Mouse (Mus musculus): Measurements from ENCODE around the gene Nr5a1. TPM values are rescaled to one million over a fixed set of nuclear protein-coding genes. Genes with fewer than 3 reads are reported as not detected.
A peak's percentile ranks its signal among the peaks of the same experiment; 100 is the strongest.

Gene Nr5a1
- polyA plus RNA-seq, 1 experiment from 2014 or later = 0.05 TPM

DNA sequence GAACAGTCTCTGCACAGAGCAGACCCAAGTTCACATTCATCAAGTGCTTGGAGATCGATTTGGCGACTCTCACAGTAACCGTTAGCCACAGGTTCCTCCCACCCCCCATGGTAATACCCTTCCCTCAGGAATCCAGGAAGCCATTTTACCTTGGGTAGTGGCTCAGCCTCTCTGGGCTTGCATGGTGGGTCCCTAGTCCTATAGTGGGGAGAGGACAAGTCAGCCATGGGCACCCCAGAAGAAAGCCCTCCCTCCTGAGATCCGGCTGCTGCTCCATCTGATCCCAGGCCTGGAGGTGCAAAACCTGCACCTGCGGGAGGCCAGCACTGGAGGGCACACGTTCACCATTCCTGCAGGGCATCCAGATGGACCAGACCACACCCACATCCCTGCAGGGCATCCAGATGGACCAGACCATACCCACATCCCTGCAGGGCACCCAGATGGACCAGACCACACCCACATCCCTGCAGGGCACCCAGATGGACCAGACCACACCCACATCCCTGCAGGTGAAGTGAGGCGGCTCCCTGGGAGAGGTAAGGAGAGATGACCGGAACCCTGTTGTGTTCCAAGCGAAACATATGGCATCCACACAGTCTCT lies 38.9 kb downstream of the Nr5a1 start:
- no peaks in the 10 kb centered on the region for H3K9me3 ChIP-seq (replicated peaks)
- WGBS = 58% methylated on average over 9 of the region's 9 CpGs
- no peaks in the 10 kb centered on the region; the same call in 1 of the 2 replicates for H3K27me3 ChIP-seq (replicated peaks)
- no peak overlapping the region for H3K9ac ChIP-seq (replicated peaks)
- H3K27ac ChIP-seq (replicated peaks) = no peak overlapping the region
- H3K36me3 ChIP-seq = no peaks in the 10 kb centered on the region
- H3K4me1 ChIP-seq = no peaks in the 10 kb centered on the region
- no peak overlapping the region for H3K4me2 ChIP-seq
- ATAC-seq (ENCODE audit: low FRiP score) = 0 out of 2 replicates have a peak, but pooled peaks have one; percentile 15
- H3K4me3 ChIP-seq (replicated peaks) = no peak overlapping the region

DNA sequence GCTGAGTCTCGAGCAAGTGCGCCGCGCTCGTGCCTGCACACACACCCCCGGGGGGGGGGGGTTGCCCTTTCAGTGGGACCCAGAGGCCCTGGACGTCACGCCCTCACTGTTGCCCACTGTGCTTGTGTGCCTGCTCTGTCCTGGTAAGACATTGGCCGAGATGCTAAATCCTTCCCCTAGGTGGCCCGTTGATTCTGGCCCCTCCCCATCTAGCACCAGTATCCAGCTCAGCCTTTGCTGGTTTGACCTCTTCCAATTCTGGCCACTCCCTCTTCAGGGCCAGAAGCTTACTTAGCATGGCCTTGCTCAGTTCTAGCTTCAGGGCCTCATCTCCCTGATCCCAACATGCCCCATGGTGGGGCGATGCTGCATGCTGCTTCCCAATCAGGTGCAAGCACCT lies 41.8 kb downstream of the Nr5a1 start:
- Histone ChIP-seq H3K27me3 (replicated peaks) (peaks cover 9% of the 10 kb centered on the region), H3K9ac (replicated peaks) (no peak overlapping the region), H3K9me3 (replicated peaks) (no peaks in the 10 kb centered on the region), H3K27ac (replicated peaks) (no peak overlapping the region), H3K36me3 (no peaks in the 10 kb centered on the region), H3K4me2 (no peak overlapping the region), H3K4me3 (replicated peaks) (no peak overlapping the region), H3K4me1 (peaks cover 6% of the 10 kb centered on the region)
- no peak for ATAC-seq (ENCODE audit: low FRiP score)
- 75% methylated on average over 11 of the region's 11 CpGs for WGBS

DNA sequence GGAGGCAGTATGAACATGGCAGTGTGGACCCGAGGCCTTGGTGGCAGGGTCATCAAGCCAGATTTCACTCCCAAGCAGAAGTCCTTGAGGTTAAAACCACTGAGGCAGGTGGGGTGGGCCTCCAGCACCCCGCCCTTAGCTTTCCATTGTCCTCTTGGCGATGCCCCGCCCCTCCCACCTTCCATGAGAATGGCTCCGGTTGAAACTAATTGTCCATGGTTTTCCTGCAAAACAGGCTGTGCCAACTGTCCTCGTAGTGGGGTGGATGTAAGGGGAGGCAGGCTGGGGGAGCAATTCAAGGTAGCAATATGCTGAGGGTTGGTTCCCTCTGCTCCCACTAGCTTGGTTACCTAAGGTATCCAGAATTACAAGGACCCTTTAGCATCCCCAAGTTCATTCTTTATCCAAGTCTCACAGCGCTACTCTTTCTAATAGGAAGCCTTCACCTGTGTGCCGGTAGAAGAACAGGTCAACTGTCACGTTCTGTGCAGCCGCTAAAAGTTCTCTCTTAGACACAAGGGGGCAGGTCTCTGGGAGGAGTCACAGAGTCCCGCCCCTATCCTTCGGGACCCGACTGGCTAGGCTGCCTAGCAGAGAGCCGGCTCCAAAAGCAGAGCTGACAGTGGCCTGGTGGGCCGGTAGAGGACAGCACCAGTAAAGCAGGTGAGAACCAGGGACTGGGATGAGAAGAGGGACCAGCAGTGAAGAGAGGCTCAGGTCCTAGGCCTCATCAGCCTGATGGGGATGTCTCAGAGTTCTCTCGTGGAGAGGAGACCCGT lies 45.4 kb downstream of the Nr5a1 start:
- H3K4me2 ChIP-seq = peak overlapping the region; percentile 38
- peak; percentile 50; the same call in 1 of the 2 replicates for ATAC-seq (ENCODE audit: low FRiP score)
- WGBS = 16% methylated on average over 17 of the region's 17 CpGs
- no peaks in the 10 kb centered on the region for H3K36me3 ChIP-seq
- H3K4me1 ChIP-seq = peaks cover 6% of the 10 kb centered on the region
- no peaks in the 10 kb centered on the region for H3K9me3 ChIP-seq (replicated peaks)
- no peak overlapping the region for H3K9ac ChIP-seq (replicated peaks)
- peaks cover 9% of the 10 kb centered on the region for H3K27me3 ChIP-seq (replicated peaks)
- H3K27ac ChIP-seq (replicated peaks) = no peak overlapping the region
- no peak overlapping the region for H3K4me3 ChIP-seq (replicated peaks)

DNA sequence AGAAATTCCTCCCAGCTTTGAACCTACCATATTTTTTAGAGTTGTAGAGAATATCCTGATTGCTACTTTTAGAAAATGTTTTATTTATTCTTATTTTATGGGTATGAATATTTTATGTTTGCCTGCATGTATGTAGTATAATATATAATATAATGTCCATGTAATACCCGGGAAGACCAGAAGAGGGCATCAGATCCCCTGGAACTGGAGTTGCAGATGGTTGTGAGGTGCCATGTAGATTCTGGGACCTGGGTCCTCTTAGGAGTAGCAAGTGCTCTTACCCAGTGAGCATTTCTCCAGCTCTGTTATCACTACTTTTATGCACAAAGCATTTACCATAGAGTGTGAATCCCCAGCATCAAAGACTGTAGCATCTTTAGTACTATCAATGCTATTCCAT lies 52.9 kb downstream of the Nr5a1 start:
- Histone ChIP-seq H3K9me3 (replicated peaks) (no peaks in the 10 kb centered on the region), H3K4me1 (0 out of 2 replicates have a peak, but pooled peaks cover 7% of the 10 kb centered on the region), H3K36me3 (no peaks in the 10 kb centered on the region), H3K27me3 (replicated peaks) (no peaks in the 10 kb centered on the region; the same call in 1 of the 2 replicates), H3K4me3 (replicated peaks) (no peak overlapping the region), H3K27ac (replicated peaks) (no peak overlapping the region), H3K4me2 (no peak overlapping the region), H3K9ac (replicated peaks) (no peak overlapping the region)
- 2% methylated on average over 1 of the region's 1 CpGs for WGBS
- ATAC-seq (ENCODE audit: low FRiP score) = no peak

DNA sequence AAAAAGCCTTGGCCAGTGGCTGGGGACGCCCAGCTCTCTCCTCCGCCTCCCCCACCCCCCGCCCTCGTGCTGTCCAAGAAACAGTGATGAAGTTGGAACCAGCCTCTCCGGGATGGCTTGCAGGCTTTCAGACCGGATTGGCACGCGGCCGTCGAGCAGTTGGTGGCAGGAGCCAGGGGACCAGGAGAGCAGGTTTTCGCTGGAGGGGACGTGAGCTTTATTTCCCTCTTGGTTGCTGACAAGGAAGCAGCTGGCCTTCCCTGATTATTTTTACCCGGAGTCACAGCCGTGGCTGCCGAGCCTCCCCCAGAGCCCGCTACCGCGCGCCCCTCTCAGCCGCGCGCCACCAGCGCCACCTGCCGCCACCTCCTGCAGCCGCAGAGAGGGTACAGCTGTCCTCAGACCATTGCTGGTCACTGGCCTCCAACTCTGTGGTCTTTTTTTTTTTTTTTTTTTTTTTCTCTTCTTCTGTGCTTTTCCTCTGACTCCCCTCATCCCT lies 56.0 kb downstream of the Nr5a1 start:
- ATAC-seq (ENCODE audit: low FRiP score) = peak; percentile 93
- peak overlapping the region; percentile 45; the same call in 1 of the 2 replicates for H3K27ac ChIP-seq (replicated peaks)
- H3K27me3 ChIP-seq (replicated peaks) = no peaks in the 10 kb centered on the region; the same call in 1 of the 2 replicates
- WGBS = under 1% methylated on average over 25 of the region's 25 CpGs
- no peaks in the 10 kb centered on the region for H3K36me3 ChIP-seq
- peak overlapping the region; percentile 75 for H3K4me2 ChIP-seq
- H3K9ac ChIP-seq (replicated peaks) = peak overlapping the region; percentile 41
- H3K4me1 ChIP-seq = 0 out of 2 replicates have a peak, but pooled peaks cover 7% of the 10 kb centered on the region
- H3K9me3 ChIP-seq (replicated peaks) = no peaks in the 10 kb centered on the region
- peak overlapping the region; percentile 44 for H3K4me3 ChIP-seq (replicated peaks)

DNA sequence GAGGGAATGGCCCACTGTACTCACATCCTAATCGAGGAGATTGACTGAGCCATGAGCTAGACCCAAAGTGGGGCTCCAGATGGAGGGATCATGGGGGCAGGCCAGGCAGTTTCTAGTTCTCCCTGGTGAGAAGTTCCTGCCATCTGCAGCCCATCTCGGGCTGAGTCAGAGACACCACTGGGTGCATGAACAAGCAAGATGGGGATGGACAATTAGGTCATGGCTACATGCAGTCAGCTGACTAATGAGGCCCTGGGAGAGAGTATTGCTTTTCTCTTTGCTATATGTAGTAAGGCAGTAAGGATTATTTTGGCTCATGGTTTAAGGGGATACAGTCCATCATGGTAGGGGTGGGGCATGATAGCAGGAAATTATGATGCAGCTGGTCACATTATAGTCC lies 60.6 kb downstream of the Nr5a1 start:
- 73% methylated on average over 2 of the region's 2 CpGs for WGBS
- H3K27me3 ChIP-seq (replicated peaks) = no peaks in the 10 kb centered on the region; the same call in 1 of the 2 replicates
- no peak overlapping the region for H3K9ac ChIP-seq (replicated peaks)
- no peak overlapping the region for H3K4me3 ChIP-seq (replicated peaks)
- H3K4me2 ChIP-seq = no peak overlapping the region
- no peak overlapping the region for H3K27ac ChIP-seq (replicated peaks)
- no peaks in the 10 kb centered on the region for H3K36me3 ChIP-seq
- no peak for ATAC-seq (ENCODE audit: low FRiP score)
- 0 out of 2 replicates have a peak, but pooled peaks cover 7% of the 10 kb centered on the region for H3K4me1 ChIP-seq
- H3K9me3 ChIP-seq (replicated peaks) = no peaks in the 10 kb centered on the region

DNA sequence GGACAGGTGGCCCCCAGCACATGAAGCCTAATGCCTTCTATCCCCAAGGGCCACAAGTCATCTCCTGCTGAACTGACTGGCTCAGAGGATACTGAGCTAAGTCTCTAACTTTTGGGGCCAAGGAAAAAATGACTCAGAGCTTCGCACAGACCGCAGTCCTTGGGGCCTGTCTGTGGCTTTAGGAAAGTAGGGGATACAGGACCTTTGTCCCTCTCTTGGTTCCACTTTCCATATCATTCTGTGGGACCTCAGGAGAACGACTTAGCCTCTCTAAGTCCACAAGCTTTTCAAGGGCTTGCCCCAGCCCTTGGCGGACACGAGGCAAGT lies 61.1 kb downstream of the Nr5a1 start:
- no peak overlapping the region for H3K9ac ChIP-seq (replicated peaks)
- H3K4me2 ChIP-seq = no peak overlapping the region
- 95% methylated on average over 5 of the region's 5 CpGs for WGBS
- H3K4me3 ChIP-seq (replicated peaks) = no peak overlapping the region
- no peak for ATAC-seq (ENCODE audit: low FRiP score)
- H3K27ac ChIP-seq (replicated peaks) = no peak overlapping the region
- H3K36me3 ChIP-seq = no peaks in the 10 kb centered on the region
- 0 out of 2 replicates have a peak, but pooled peaks cover 4% of the 10 kb centered on the region for H3K4me1 ChIP-seq
- H3K9me3 ChIP-seq (replicated peaks) = no peaks in the 10 kb centered on the region
- no peaks in the 10 kb centered on the region; the same call in 1 of the 2 replicates for H3K27me3 ChIP-seq (replicated peaks)

DNA sequence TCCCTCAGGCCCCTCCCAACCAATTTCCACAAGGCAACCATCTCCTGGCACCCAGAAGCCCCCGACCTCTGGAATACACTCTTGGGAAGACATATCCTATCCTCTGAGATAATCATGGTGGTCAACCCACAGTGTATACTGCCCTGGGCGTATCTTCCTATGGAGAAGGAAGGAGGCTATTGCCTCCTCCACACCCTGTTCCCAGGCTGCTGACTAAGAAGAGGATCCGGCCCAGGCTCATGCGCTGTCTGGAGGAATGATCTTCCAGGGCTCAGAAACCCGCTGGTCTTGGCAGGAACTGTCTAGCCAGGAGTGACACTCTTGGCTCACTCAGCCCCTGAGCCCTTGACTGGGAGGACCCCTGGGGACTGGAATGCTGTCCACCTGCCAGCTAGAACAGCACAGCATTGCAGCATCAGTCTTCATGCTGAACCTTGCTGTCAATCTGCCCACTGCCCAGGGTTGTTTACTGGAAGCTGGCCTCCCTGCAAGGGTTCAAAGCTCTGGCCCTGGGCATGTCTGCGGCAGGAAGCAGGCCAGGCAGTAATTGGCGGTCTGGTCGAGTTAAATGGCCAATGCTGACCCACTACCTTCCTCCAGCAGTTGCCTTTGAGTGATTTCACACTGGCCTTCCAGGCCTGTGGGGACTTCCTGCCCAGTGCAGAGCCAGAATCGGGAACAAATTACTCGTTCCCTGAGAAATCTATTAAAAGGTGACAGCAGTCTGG lies 61.6 kb downstream of the Nr5a1 start:
- no peak for ATAC-seq (ENCODE audit: low FRiP score)
- Histone ChIP-seq H3K9ac (replicated peaks) (no peak overlapping the region), H3K4me3 (replicated peaks) (no peak overlapping the region), H3K9me3 (replicated peaks) (no peaks in the 10 kb centered on the region), H3K27ac (replicated peaks) (no peak overlapping the region), H3K4me2 (no peak overlapping the region), H3K36me3 (no peaks in the 10 kb centered on the region), H3K4me1 (peaks cover under 1% of the 10 kb centered on the region; the same call in 1 of the 2 replicates), H3K27me3 (replicated peaks) (no peaks in the 10 kb centered on the region; the same call in 1 of the 2 replicates)
- 63% methylated on average over 10 of the region's 10 CpGs for WGBS

DNA sequence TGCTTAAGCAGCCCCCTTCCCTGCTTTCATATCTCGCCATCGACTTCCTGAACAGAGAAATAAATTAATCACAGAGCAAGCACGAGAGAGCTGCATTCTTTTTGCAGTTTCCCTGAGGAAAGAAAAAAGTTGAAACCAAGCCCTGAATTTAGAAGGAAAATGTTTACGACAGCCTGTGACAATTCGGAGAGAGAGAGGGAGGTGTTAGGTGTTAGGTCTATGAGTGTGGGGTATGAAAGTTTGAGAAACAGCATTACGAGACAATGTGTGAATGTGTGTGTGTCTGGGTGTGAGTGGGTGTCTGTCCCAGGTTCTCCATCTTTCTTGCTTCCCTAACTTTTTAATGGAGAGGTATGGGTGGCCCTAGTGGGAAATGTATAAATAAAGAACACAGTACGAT lies 62.2 kb downstream of the Nr5a1 start:
- H3K9ac ChIP-seq (replicated peaks) = no peak overlapping the region
- H3K36me3 ChIP-seq = no peaks in the 10 kb centered on the region
- H3K4me3 ChIP-seq (replicated peaks) = no peak overlapping the region
- H3K9me3 ChIP-seq (replicated peaks) = no peaks in the 10 kb centered on the region
- no peak for ATAC-seq (ENCODE audit: low FRiP score)
- H3K4me1 ChIP-seq = peaks cover 6% of the 10 kb centered on the region
- no peak overlapping the region for H3K27ac ChIP-seq (replicated peaks)
- H3K27me3 ChIP-seq (replicated peaks) = no peaks in the 10 kb centered on the region; the same call in 1 of the 2 replicates
- H3K4me2 ChIP-seq = no peak overlapping the region
- 71% methylated on average over 7 of the region's 7 CpGs for WGBS

DNA sequence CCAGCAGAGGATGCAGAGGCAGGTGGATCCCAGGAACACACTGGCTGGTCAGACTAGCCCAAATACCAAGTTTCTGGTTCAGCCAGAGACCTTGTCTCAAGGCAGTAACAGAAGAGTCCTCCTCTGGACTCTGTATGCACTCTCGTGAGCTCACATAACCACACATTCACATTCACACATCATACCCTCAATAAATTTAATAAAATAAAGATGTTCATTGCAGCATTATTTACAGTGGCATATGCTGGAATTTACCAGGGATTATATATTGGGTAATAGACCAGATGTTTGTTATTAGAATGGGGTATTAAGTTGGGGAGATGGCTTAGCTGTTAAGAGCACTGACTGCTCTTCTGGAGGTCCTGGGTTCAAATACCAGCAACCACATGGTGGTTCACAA lies 64.0 kb downstream of the Nr5a1 start:
- Histone ChIP-seq H3K4me3 (replicated peaks) (no peak overlapping the region), H3K4me1 (peaks cover 9% of the 10 kb centered on the region), H3K27me3 (replicated peaks) (no peaks in the 10 kb centered on the region), H3K4me2 (no peak overlapping the region), H3K36me3 (no peaks in the 10 kb centered on the region), H3K9me3 (replicated peaks) (no peaks in the 10 kb centered on the region), H3K27ac (replicated peaks) (no peak overlapping the region), H3K9ac (replicated peaks) (no peak overlapping the region)
- WGBS = 92% methylated on average over 1 of the region's 1 CpGs
- ATAC-seq (ENCODE audit: low FRiP score) = no peak

DNA sequence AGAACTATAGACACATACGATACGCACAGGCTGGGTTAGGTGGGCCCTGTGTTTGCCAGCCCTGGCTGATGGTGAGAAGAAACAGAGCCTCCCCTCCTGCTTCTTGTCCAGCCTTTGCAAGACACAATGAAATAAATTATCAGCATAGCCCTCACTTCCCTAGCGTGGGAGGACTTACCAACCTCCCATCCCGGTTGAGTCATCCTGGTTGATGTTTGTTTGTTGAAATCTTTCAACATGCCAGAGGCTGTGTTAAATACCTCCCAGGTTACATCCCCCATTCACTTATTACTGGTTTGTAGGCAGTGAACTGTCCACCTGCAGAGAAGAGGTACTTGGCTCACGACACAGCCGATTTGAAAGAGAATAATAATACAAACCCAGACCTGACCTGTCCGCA lies 66.7 kb downstream of the Nr5a1 start:
- 0 out of 2 replicates have a peak overlapping the region, but pooled peaks have one; percentile 45 for H3K27ac ChIP-seq (replicated peaks)
- H3K9me3 ChIP-seq (replicated peaks) = no peaks in the 10 kb centered on the region
- 70% methylated on average over 7 of the region's 7 CpGs for WGBS
- H3K4me2 ChIP-seq = no peak overlapping the region
- H3K4me1 ChIP-seq = peaks cover 22% of the 10 kb centered on the region
- H3K9ac ChIP-seq (replicated peaks) = no peak overlapping the region
- H3K27me3 ChIP-seq (replicated peaks) = no peaks in the 10 kb centered on the region
- H3K4me3 ChIP-seq (replicated peaks) = no peak overlapping the region
- no peaks in the 10 kb centered on the region for H3K36me3 ChIP-seq
- no peak for ATAC-seq (ENCODE audit: low FRiP score)
